Mouse (Mus musculus) liver, adult (tissue): Measurements from ENCODE around the gene Ssh2.

Experiments used
- GATA4 ChIP-seq: IDR thresholded peaks from 2 replicates; pipeline ENCODE4 v1.6.1; 2014; ENCODE audit warnings: mild to moderate bottlenecking, low read length; ENCODE audit not compliant: insufficient replicate concordance

Gene Ssh2

GRCm38 (mm10) chr11:77507426-77507825 is 291.3 kb downstream of the Ssh2 start:
- no peak for TF ChIP-seq GATA4

- TF ChIP-seq GATA4 = no peak
These were observed 292.3 kb downstream of the Ssh2 start for GRCm38 (mm10) chr11:77508068-77509021.
